Mouse (Mus musculus) megakaryocyte-erythroid progenitor cell, adult 5-6 weeks (primary cell): ENCODE measurements around the gene Adam11. TPM values are rescaled to one million over a fixed set of nuclear protein-coding genes. Genes with fewer than 3 reads are reported as not detected.

ENCODE experiments used
- ATAC-seq: replicated peaks from 2 replicates; pipeline ENCODE4 v1.8.0; 2016; ENCODE audit warnings: mild to moderate bottlenecking, inconsistent platforms; ENCODE audit not compliant: severe bottlenecking, poor library complexity, low FRiP score, low TSS enrichment
- total RNA-seq, 2 experiments: library from RNA; stranded (forward) in 1 of 2; stranded (reverse) in 1 of 2; fragments of 200-1000, 215-1000 nt in 1 of 2; fragments of >200 nt in 1 of 2; fragmentation: Nextera tagmentation in 1 of 2; gene quantifications; 2 replicates each; pipeline ENCODE4 v1.2.3; 2014 to 2017

Adam11 gene
- total RNA-seq, 2 experiments from 2014 or later = 0.14 to 0.28 TPM

DNA sequence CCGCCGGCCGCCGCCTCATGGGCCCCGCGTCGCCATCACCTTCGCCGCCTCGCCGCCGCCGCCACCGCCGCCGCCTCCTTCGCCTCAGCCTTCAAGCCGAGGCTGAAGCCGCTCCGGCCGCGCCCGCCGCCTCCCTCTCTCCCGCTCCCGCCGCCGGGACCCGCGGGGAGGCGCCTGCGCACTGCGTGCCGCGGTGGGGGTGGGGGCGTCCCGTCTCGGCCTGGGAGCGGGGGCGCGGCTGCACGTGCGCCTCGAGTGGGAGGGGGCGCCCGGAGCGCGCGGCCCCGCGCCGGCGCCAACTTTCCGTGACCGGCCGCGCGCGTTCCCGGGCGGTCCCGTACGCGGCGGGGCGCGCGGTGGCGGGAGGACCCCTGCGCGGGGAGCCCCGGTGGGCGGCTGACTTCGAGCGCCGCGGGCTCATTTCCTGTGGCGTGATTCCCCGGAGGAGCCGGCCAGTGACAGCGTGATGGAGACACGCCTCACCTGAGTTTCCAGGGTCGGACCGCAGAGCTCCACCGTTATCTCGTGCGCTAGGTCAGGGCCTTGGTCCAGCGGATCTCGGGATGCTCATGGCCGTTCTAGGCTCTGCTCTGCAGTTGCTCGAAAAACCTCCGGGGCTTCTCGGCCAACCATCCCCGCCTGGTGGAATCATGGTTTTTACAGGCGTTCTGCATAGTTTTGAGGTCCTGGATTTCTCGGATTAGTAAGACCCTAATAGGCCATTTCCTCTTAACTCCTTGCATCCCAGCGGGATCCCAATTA is 58.0 kb downstream of the Adam11 start, which contains the start of gene Gjc1:
Gene Gjc1 (minus strand): TSS at position 680 of the 762 bp plus-strand sequence.
- ATAC-seq = no peak

DNA sequence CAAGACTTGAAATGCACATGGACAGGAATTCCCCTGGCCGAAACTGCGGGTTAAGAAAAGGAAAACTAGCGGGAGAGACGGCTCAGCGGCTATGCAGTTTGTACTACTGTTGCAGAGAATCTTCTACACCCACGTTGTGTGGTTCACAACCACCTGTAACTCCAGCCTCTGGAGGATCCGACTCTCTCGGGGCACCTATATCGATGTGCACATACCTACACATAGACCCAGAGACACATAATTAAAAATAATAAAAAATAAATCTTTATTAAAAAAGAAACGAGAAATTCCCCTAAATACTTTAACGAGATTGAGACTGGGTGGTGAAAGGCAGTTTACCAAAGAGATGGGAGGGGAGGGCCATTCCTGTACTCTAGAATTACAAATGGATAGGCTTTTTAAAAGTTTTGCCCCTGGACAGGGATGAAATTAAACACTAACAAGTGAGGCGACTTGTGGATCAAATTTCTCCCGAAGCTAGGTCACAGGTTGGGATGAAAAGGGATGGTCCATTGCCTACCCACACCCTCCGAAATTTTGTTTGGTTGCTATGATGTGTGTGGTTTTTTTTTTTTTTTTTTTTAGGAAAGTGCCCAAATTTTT is 58.6 kb downstream of the Adam11 start:
- no peak for ATAC-seq

DNA sequence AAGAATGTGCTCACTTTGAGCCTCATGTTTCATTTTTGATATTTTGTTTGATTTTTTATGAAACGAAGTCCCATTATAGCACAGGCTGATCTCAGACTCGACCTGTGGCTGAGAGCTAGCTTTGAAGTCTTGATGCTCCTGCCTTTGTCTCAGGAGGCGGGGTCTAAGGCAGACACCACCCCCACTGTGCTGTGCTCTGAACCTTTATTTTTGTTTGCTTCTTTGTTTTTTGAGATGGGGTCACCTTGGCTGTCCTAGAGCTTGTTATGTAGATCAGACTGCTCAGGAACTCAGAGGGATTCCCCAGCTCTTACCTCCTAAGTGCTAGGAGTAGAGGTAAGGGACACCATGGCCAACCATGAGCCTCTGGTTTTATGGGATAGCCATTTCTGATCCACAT is 59.2 kb downstream of the Adam11 start:
- ATAC-seq = no peak

DNA sequence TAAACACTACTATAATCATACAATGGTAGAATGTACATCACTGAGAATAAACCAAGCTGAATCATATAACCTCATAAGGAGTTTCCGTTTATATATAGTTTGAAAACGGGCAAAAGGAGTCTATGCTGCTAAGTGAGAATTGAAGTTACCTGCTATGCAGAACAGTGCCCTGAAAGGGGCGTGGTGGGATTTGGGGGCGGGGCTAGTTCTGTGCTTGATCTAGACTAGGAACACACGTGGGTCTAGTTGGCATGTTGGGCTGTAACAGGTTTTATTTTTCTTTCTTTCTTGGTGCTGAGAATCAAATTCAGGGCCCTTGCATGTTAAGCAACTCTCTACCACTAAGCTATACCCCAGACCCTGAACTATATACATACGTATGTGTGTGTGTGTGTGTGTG is 60.0 kb downstream of the Adam11 start:
- ATAC-seq = no peak

DNA sequence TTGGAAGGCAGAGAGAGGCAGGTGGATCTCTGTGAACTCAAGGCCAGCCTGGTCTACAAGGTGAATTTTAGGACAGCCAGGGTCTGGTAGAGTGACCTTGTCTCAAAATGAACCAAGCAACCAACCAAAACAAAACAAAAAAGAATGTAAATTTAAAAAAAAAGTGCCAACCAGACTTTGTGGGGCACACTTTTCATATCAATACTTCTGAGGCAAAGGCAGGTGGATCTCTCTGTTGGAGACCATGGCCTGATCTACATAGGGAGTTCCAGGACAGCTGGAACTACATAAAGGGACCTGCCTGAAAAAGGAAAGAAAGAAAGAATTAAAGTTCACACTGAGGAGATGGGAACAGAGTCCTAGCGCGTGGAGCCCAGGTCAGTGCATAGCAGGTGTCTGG is 65.2 kb downstream of the Adam11 start:
- ATAC-seq = no peak

DNA sequence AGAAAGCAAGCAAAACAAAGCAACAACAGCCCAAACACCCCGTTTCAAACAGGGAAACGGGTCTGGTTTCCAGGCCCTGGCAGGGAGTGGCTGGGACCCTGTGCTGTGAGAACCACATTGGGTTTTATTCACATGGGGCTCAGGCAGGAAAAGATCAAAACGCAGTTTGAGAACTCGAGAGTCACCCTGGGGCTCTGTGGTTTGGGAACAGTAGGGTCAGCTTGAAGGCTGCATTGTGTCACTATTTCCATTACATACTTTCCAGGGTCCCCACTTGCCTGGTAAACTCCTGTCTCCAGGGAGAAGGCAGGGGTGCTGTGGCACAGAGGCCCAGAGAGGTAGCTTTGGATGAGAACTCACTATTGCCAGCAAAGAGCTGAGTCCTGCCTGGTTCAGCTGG is 65.9 kb downstream of the Adam11 start:
- no peak for ATAC-seq

Other genes with a start within 250 kb of the Adam11 start
- gene Gpatch8, start 205.0 kb upstream of the Adam11 start, total RNA-seq (2014; fragmentation: Nextera tagmentation) = 44.9 and 47.2 TPM in 2 replicates
- 34.3 and 38.2 TPM in 2 replicates for gene Gpatch8, start 205.0 kb upstream of the Adam11 start, total RNA-seq (2017)
- gene Gm11627, start 182.0 kb upstream of the Adam11 start, total RNA-seq (2014; fragmentation: Nextera tagmentation) = not detected in 2 replicates
- not detected in 2 replicates for gene Gm11627, start 182.0 kb upstream of the Adam11 start, total RNA-seq (2017)
- gene Fzd2, start 157.0 kb upstream of the Adam11 start, total RNA-seq (2014; fragmentation: Nextera tagmentation) = not detected in 2 replicates
- gene Fzd2, start 157.0 kb upstream of the Adam11 start, total RNA-seq (2017) = not detected in 2 replicates
- gene Meioc, start 97.7 kb upstream of the Adam11 start, total RNA-seq (2014; fragmentation: Nextera tagmentation) = not detected in 2 replicates
- not detected in 2 replicates for gene Meioc, start 97.7 kb upstream of the Adam11 start, total RNA-seq (2017)
- 20.5 and 21.0 TPM in 2 replicates for gene Ccdc43, start 63.7 kb upstream of the Adam11 start, total RNA-seq (2014; fragmentation: Nextera tagmentation)
- gene Ccdc43, start 63.7 kb upstream of the Adam11 start, total RNA-seq (2017) = 38.7 and 42.4 TPM in 2 replicates
- not detected in 2 replicates for gene Gjc1, start 58.3 kb downstream of the Adam11 start, total RNA-seq (2014; fragmentation: Nextera tagmentation)
- not detected in 2 replicates for gene Gjc1, start 58.3 kb downstream of the Adam11 start, total RNA-seq (2017)
- not detected in 2 replicates for gene Higd1b, start 74.4 kb downstream of the Adam11 start, total RNA-seq (2014; fragmentation: Nextera tagmentation)
- gene Higd1b, start 74.4 kb downstream of the Adam11 start, total RNA-seq (2017) = not detected in 2 replicates
- 335 and 342 TPM in 2 replicates for gene Eftud2, start 119.5 kb downstream of the Adam11 start, total RNA-seq (2014; fragmentation: Nextera tagmentation)
- 171 and 175 TPM in 2 replicates for gene Eftud2, start 119.5 kb downstream of the Adam11 start, total RNA-seq (2017)
- gene Ccdc103, start 119.8 kb downstream of the Adam11 start, total RNA-seq (2014; fragmentation: Nextera tagmentation) = 2.0 TPM in 1 of 2 replicates, not detected in the other
- gene Ccdc103, start 119.8 kb downstream of the Adam11 start, total RNA-seq (2017) = not detected in 2 replicates
- not detected in 2 replicates for gene Fam187a, start 123.7 kb downstream of the Adam11 start, total RNA-seq (2014; fragmentation: Nextera tagmentation)
- gene Fam187a, start 123.7 kb downstream of the Adam11 start, total RNA-seq (2017) = not detected in 2 replicates
- gene Gfap, start 139.5 kb downstream of the Adam11 start, total RNA-seq (2014; fragmentation: Nextera tagmentation) = 0.40 and 1.1 TPM in 2 replicates
- gene Gfap, start 139.5 kb downstream of the Adam11 start, total RNA-seq (2017) = 0.08 and 1.5 TPM in 2 replicates
- gene Kif18b, start 163.7 kb downstream of the Adam11 start, total RNA-seq (2014; fragmentation: Nextera tagmentation) = 26.7 and 29.3 TPM in 2 replicates
- 11.4 and 14.5 TPM in 2 replicates for gene Kif18b, start 163.7 kb downstream of the Adam11 start, total RNA-seq (2017)
- not detected in 2 replicates for gene C1ql1, start 185.2 kb downstream of the Adam11 start, total RNA-seq (2014; fragmentation: Nextera tagmentation)
- not detected in 2 replicates for gene C1ql1, start 185.2 kb downstream of the Adam11 start, total RNA-seq (2017)